ENCODE assay signal across 8 mouse cellular contexts in the genomic region with DNA sequence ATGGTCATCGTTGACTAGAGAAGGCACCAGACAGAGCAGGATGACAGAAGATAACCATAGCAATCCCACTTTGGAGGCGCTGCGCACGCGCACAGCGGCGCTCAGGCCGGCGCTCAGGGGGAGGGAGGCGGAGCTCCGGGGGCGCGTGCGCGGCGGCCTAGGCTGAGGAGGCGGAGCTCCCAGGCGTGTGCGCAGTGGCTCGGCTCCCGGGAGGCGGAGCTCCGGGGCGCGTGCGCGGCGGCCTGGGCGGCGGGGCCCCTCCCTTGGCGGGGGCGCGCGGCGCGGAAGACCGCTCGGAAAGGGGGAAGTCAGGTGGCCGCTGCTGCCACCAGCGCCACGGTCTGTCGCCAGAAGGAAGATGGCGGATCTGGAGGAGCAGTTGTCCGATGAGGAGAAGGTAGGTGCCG. TPM values are rescaled to one million over a fixed set of nuclear protein-coding genes. Genes with fewer than 3 reads are reported as not detected.
DNase-seq lines count a peak whose midpoint lies in the region; ATAC-seq lines count a peak whose summit lies in the region.

No protein-coding gene starts in this region.

- H3K79me2 ChIP-seq in macrophage (ENCODE audit: inconsistent target) = peaks cover 43% of the 10 kb centered on the region

- H3K27ac ChIP-seq in hindbrain, embryonic 16.5 days (ENCODE audit: low read depth, low read length) = peak overlapping the region; percentile 93
- H3K27ac ChIP-seq in macrophage = peak overlapping the region; percentile 97

- peaks cover 10% of the 10 kb centered on the region for H3K4me1 ChIP-seq in hindbrain, embryonic 16.5 days (ENCODE audit: control insufficient read depth, insufficient read depth, low read depth, low read length)

- DNase-seq in R1 (ENCODE audit: low read depth, low spot score) = peak; percentile 90
- peak; percentile 97 to 98 for DNase-seq in cerebellum, postnatal 25 days
- peak; percentile 93 to 95 for DNase-seq in frontal cortex, postnatal 36 days (ENCODE audit: low spot score in 2 of 2)
- DNase-seq in left cerebral cortex, adult 18-20 months (ENCODE audit: low spot score in 2 of 2) = peak; percentile 88 to 95
- DNase-seq in right cerebral cortex, adult 18-20 months = peak; percentile 97
- DNase-seq in urinary bladder, postnatal 10 days (ENCODE audit: low spot score) = peak; percentile 78

- peak; percentile 96 for ATAC-seq in hindbrain, embryonic 16.5 days

- no peaks in the 10 kb centered on the region for H3K9me3 ChIP-seq in hindbrain, embryonic 16.5 days (ENCODE audit: control insufficient read depth, low read length)

- H3K27me3 ChIP-seq in hindbrain, embryonic 16.5 days (replicated peaks; ENCODE audit: control insufficient read depth, insufficient read depth, low read length) = no peaks in the 10 kb centered on the region

- H3K4me3 ChIP-seq in hindbrain, embryonic 16.5 days (ENCODE audit: low read length) = peak overlapping the region; percentile 61
- H3K4me3 ChIP-seq in macrophage (ENCODE audit: inconsistent target) = no peak overlapping the region

- H3K9ac ChIP-seq in hindbrain, embryonic 16.5 days (ENCODE audit: low read depth, low read length) = peak overlapping the region; percentile 86

- under 1% methylated on average over 24 of the region's 45 CpGs for WGBS in hindbrain, embryonic 16.5 days
- 2% methylated on average over 17 of the region's 45 CpGs for WGBS in macrophage (ENCODE audit: missing documents)

- H3K4me2 ChIP-seq in hindbrain, embryonic 16.5 days (ENCODE audit: low read length) = peak overlapping the region; percentile 57

- H3K36me3 ChIP-seq in hindbrain, embryonic 16.5 days (ENCODE audit: control insufficient read depth, insufficient read depth, low read length) = no peaks in the 10 kb centered on the region
- no peaks in the 10 kb centered on the region for H3K36me3 ChIP-seq in macrophage (ENCODE audit: inconsistent target)

RNA-seq across cellular contexts. Expression of a gene that starts 0.7 kb away (rescaled TPM):
- polyA plus RNA-seq in hindbrain, embryonic 16.5 days (2015; fragmentation: Nextera tagmentation; extraction: Ambion mirVana) = 254 and 258 TPM in 2 replicates
- 100 to 1,000 TPM; 225 to 230 TPM for total RNA-seq in left cerebral cortex, adult 18-20 months (2021)
- total RNA-seq in macrophage (2018; cell fraction: chromatin; rRNA removed) = 100 to 1,000 TPM; 169 to 585 (median 381) TPM
- total RNA-seq in macrophage (2018; cell fraction: cytosol; rRNA removed) = 100 to 1,000 TPM; 319 to 575 (median 479) TPM
- 100 to 1,000 TPM; 190 to 542 (median 371) TPM for total RNA-seq in macrophage (2018; cell fraction: nucleus; rRNA removed)
- 409 to 700 TPM (median 427 TPM) in 3 replicates for polyA plus RNA-seq in macrophage (2018)

RNA-seq across cellular contexts. Expression of a gene that starts 56.0 kb away (rescaled TPM):
- 50.8 and 56.3 TPM in 2 replicates for polyA plus RNA-seq in hindbrain, embryonic 16.5 days (2015; fragmentation: Nextera tagmentation; extraction: Ambion mirVana)
- total RNA-seq in left cerebral cortex, adult 18-20 months (2021) = 10 to 100 TPM; 32.3 to 38.6 TPM
- total RNA-seq in macrophage (2018; cell fraction: chromatin; rRNA removed) = 10 to 100 TPM; 10.4 to 96.7 (median 23.7) TPM
- total RNA-seq in macrophage (2018; cell fraction: cytosol; rRNA removed) = 10 to 100 TPM in 2 of 26 experiments, 1 to 10 TPM in 24; 4.4 to 19.0 (median 6.4) TPM
- total RNA-seq in macrophage (2018; cell fraction: nucleus; rRNA removed) = 10 to 100 TPM; 11.1 to 78.2 (median 16.6) TPM
- 3.8 to 8.0 TPM (median 6.2 TPM) in 3 replicates for polyA plus RNA-seq in macrophage (2018)
